Mouse (Mus musculus) neural tube, embryonic 11.5 days (tissue): ENCODE measurements around the gene Lck. TPM values are rescaled to one million over a fixed set of nuclear protein-coding genes. Genes with fewer than 3 reads are reported as not detected.

ENCODE experiments used
- ATAC-seq: fragments of 200-750 bp; cut with Nextera tagmentation; 2 replicates; pipeline ENCODE4 v1.8.0; 2017; ENCODE audit warnings: moderate number of reproducible peaks, mild to moderate bottlenecking, moderate TSS enrichment, moderate library complexity; ENCODE audit not compliant: insufficient read depth, low FRiP score, low TSS enrichment
- DNase-seq: peaks from one replicate; pipeline ENCODE4 v3.0.0-alpha.2; 2015; ENCODE audit warnings: low spot score
- H3K27ac ChIP-seq: fragments of 300-500 bp; sonication (generic); 2 replicates; pipeline ENCODE4 v1.5.1; 2014; ENCODE audit warnings: low read depth, mild to moderate bottlenecking, low read length
- H3K27me3 ChIP-seq: fragments of 300-500 bp; sonication (generic); 2 replicates; pipeline ENCODE4 v1.6.1; 2014; ENCODE audit warnings: mild to moderate bottlenecking, low read length, mixed read lengths; ENCODE audit not compliant: control insufficient read depth, insufficient read depth
- H3K36me3 ChIP-seq: fragments of 300-500 bp; sonication (generic); 2 replicates; pipeline ENCODE4 v1.6.1; 2014; ENCODE audit warnings: mild to moderate bottlenecking, low read length, moderate library complexity, mixed read lengths; ENCODE audit not compliant: control insufficient read depth, insufficient read depth
- H3K4me1 ChIP-seq: fragments of 300-500 bp; sonication (generic); 2 replicates; pipeline ENCODE4 v1.6.1; 2014; ENCODE audit warnings: low read length, mixed read lengths; ENCODE audit not compliant: control insufficient read depth, insufficient read depth
- H3K4me2 ChIP-seq: fragments of 300-500 bp; sonication (generic); 2 replicates; pipeline ENCODE4 v1.6.1; 2014; ENCODE audit warnings: low read depth, mild to moderate bottlenecking, moderate library complexity
- H3K4me3 ChIP-seq: fragments of 300-500 bp; sonication (generic); 2 replicates; pipeline ENCODE4 v1.5.1; 2014; ENCODE audit warnings: low read depth, low read length
- H3K9ac ChIP-seq: fragments of 300-500 bp; sonication (generic); 2 replicates; pipeline ENCODE4 v1.6.1; 2014; ENCODE audit warnings: mild to moderate bottlenecking, low read length
- H3K9me3 ChIP-seq: fragments of 300-500 bp; sonication (generic); 2 replicates; pipeline ENCODE4 v1.6.1; 2016; ENCODE audit warnings: low read length; ENCODE audit not compliant: control insufficient read depth
- WGBS: fragments of 180-500 bp; shearing (Covaris S2); extraction: QIAGEN DNeasy Blood & Tissue Kit; methylation state at CpG from one replicate; pipeline ENCODE4 v1.1.7; 2014; 5-methylcytosine and 5-hydroxymethylcytosine counted together
- polyA plus RNA-seq: library from polyadenylated mRNA; unstranded; fragments of >200 nt; fragmentation: Nextera tagmentation; extraction: Ambion mirVana; gene quantifications from 2 replicates; pipeline ENCODE4 v1.2.1, GENCODE M21; 2014

Gene Lck
- polyA plus RNA-seq, 1 experiment from 2014 or later: 7.0 TPM

DNA sequence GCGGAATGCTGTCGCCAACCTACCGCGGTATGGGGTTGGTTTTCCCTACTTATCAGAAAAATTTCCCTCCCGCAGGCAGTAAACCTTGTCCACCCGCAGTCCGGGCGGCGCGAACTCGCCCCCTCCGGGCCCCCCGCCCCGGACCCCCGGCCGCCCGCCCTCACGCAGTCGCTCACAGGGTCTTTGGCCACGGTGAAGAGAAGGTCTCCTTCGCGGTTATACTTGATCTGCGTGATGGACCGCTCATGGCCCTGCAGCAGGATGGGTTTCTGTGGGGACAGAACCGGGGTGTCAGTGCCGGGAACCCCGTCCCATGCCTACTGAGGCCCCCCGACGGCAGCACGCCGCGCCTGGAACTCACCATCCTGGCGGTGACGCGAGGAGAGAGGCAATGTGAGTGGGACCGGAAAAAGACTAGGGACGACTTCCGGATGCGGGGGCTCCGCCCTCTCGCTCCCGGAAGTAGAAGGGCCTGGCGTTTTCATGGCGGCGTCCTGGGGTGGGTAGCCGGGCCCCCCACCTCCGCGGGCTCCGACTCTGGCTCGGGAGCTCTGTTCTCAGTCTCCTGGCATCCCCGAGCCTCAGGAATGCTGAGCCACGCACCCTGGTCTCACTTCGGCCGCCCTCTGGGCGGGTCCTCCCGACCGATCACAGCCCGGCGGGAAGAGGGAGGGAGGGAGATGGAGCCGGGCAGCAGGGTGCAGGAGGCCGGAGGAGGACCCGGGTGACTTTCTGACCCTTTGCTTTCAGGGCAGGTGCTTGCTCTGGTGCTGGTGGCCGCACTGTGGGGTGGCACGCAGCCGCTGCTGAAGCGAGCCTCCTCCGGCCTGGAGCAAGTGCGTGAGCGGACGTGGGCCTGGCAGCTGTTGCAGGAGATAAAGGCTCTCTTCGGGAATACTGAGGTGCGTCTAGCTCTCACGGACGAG lies 27.1 kb upstream of the Lck start, which contains the start of the genes Eif3i and Tmem234:
TSS of gene Eif3i (minus strand) at position 416 of the 926 bp plus-strand sequence.
TSS of gene Tmem234 (plus strand) at position 436 of the 926 bp plus-strand sequence.
- Histone ChIP-seq H3K36me3 (peaks cover 3% of the 10 kb centered on the region; the same call in 1 of the 2 replicates), H3K9ac (peak within 1 kb of the TSS; percentile 88), H3K4me1 (peaks cover 19% of the 10 kb centered on the region), H3K9me3 (no peaks in the 10 kb centered on the region), H3K27ac (0 out of 2 replicates have a peak within 1 kb of the TSS, but pooled peaks have one; percentile 49), H3K4me2 (peak within 1 kb of the TSS; percentile 90), H3K27me3 (no peaks in the 10 kb centered on the region), H3K4me3 (peak within 1 kb of the TSS; percentile 92)
- ATAC-seq (peak; percentile 84), DNase-seq (peak; percentile 85)
- under 1% methylated on average over 71 of the region's 74 CpGs for WGBS

DNA sequence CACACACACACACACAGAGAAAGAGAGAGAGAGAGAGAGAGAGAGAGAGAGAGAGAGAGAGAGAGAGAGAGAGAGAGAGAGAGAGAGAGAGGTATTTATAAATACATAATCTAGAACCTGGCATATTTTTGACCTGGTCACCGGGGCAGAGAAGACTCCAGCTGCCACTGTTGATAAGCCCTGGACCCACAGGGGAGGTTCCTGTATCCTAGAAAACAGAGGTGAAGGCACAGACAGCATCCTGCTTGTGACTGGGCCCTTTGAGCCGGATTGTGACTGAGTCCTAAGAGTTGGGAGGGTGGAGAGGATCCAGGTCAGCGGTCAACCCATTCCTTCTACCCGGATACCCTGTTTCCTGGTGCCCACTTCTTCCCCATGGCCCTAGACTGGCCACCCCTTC lies 15.4 kb upstream of the Lck start:
- Histone ChIP-seq H3K9ac (no peak overlapping the region), H3K4me1 (no peaks in the 10 kb centered on the region), H3K4me3 (no peak overlapping the region), H3K36me3 (peaks cover 13% of the 10 kb centered on the region), H3K27ac (no peak overlapping the region), H3K27me3 (no peaks in the 10 kb centered on the region), H3K4me2 (no peak overlapping the region), H3K9me3 (no peaks in the 10 kb centered on the region)
- no peak for DNase-seq
- WGBS: 85% methylated on average over 4 of the region's 4 CpGs
- ATAC-seq: no peak

GRCm38 (mm10) chr4:129586943-129587342 lies 13.5 kb upstream of the Lck start:
- peaks cover 8% of the 10 kb centered on the region for H3K36me3 ChIP-seq
- ATAC-seq (no peak), DNase-seq (no peak)
- no peak overlapping the region for H3K27ac ChIP-seq
- H3K4me1 ChIP-seq: no peaks in the 10 kb centered on the region
- H3K4me2 ChIP-seq: no peak overlapping the region
- no peak overlapping the region for H3K9ac ChIP-seq
- H3K27me3 ChIP-seq: no peaks in the 10 kb centered on the region
- WGBS: 36% methylated on average over 1 of the region's 1 CpGs
- H3K9me3 ChIP-seq: no peaks in the 10 kb centered on the region
- no peak overlapping the region for H3K4me3 ChIP-seq

GRCm38 (mm10) chr4:129585773-129586172 lies 12.3 kb upstream of the Lck start:
- 75% methylated on average over 9 of the region's 9 CpGs for WGBS
- no peak overlapping the region for H3K27ac ChIP-seq

DNA sequence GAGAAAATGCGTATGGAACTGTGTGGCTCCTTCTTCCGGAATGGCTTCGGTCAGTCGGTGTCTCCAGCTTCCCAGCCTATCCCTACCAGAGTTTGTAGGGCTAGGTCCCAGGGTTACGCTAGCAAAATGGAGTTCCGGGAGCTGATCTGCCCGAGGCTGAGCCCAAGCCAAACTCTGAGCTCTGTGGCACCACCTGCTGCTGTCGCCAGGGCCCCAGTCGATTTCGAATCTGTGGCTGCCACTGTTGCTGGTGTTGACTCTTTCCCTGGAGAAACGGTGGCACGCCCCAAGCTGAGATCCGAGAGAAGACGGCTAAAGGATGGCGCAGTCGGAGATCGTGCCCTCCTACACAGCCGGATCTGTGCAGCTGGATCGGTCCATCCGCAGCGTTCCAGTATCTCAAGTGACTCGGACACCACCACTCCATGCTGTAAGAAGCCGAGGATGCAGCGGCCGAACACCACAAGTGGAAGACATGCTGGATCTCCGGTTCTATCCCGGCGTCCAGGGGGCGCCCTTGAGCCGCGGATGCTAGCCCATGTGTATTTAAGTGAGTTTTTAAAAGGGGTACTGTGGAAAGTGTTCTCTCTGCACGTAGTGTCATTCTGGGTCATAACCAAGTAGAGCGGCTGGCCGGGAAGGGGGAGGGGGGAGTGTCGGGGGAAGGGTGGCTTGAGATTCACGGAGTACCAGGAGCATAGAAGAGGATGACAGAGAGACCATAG lies 11.6 kb upstream of the Lck start:
- no peak for ATAC-seq
- H3K9me3 ChIP-seq: no peaks in the 10 kb centered on the region
- no peaks in the 10 kb centered on the region for H3K27me3 ChIP-seq
- H3K4me3 ChIP-seq: peak overlapping the region; percentile 30
- WGBS: 3% methylated on average over 36 of the region's 36 CpGs
- DNase-seq: peak; percentile 87
- H3K4me1 ChIP-seq: no peaks in the 10 kb centered on the region
- no peak overlapping the region for H3K27ac ChIP-seq
- H3K36me3 ChIP-seq: no peaks in the 10 kb centered on the region
- H3K4me2 ChIP-seq: peak overlapping the region; percentile 58
- H3K9ac ChIP-seq: peak overlapping the region; percentile 19

More at GRCm38 (mm10) chr4:129585773-129586172, 12.3 kb upstream of the Lck start:
- ATAC-seq: no peak
- H3K4me2 ChIP-seq: no peak overlapping the region; the same call in 1 of the 2 replicates
- no peak for DNase-seq
- H3K4me3 ChIP-seq: no peak overlapping the region
- no peak overlapping the region for H3K9ac ChIP-seq
- no peaks in the 10 kb centered on the region for H3K9me3 ChIP-seq
- no peaks in the 10 kb centered on the region for H3K27me3 ChIP-seq
- H3K4me1 ChIP-seq: no peaks in the 10 kb centered on the region
- H3K36me3 ChIP-seq: no peaks in the 10 kb centered on the region; the same call in none of the 2 replicates

DNA sequence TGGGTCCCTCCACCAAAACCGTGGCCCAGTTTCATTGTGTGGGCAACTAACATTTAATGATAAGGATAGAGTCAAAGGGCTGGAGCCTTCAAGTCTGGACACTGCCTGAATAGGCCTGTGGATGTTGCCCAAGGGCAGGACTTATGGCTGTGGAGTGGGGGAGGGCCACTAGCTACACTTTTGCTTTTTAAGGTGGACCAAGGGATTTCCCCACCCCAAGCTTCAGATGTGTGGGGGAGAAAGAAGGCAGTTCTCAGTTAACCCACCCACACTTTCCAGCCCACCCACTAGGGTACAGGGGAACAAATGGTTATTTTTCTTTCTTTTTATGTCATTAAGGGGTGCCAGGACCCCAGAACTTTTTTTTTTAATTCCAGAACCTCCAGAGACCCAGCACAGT lies 10.9 kb upstream of the Lck start:
- Histone ChIP-seq H3K9ac (no peak overlapping the region; the same call in 1 of the 2 replicates), H3K27me3 (no peaks in the 10 kb centered on the region), H3K27ac (no peak overlapping the region), H3K36me3 (no peaks in the 10 kb centered on the region), H3K4me2 (peak overlapping the region; percentile 58), H3K4me3 (0 out of 2 replicates have a peak overlapping the region, but pooled peaks have one; percentile 30), H3K4me1 (no peaks in the 10 kb centered on the region), H3K9me3 (no peaks in the 10 kb centered on the region)
- ATAC-seq (no peak), DNase-seq (no peak)
- 75% methylated on average over 1 of the region's 1 CpGs for WGBS

- Histone ChIP-seq H3K27me3 (no peaks in the 10 kb centered on the region), H3K9ac (no peak overlapping the region), H3K27ac (no peak overlapping the region), H3K4me2 (no peak overlapping the region), H3K36me3 (no peaks in the 10 kb centered on the region), H3K9me3 (no peaks in the 10 kb centered on the region), H3K4me3 (no peak overlapping the region), H3K4me1 (no peaks in the 10 kb centered on the region)
- WGBS: 93% methylated on average over 1 of the region's 1 CpGs
- DNase-seq (no peak), ATAC-seq (no peak)
Measured at GRCm38 (mm10) chr4:129582251-129582650, 8.8 kb upstream of the Lck start.

DNA sequence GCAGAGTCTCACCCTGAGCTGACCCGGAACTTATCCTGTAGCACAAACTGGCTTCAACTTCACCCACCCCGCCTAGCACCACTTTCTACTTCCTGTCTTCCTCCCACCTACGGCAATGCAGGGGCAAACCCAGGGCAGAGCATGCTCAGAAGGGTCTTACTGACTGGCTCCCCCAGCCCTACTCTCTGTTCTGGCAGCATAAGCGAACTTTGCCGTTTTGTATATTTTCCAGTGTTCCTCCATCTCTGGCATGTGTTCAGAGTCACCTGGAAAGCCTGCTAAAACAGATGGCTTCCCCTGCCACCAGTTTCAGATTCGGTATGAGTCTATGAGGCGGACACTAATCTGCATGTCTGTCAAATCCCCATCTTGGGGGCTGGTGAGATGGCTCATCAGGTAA lies 6.9 kb upstream of the Lck start:
- Histone ChIP-seq H3K4me3 (no peak overlapping the region), H3K9ac (no peak overlapping the region), H3K27ac (no peak overlapping the region), H3K9me3 (no peaks in the 10 kb centered on the region), H3K4me1 (no peaks in the 10 kb centered on the region), H3K36me3 (no peaks in the 10 kb centered on the region), H3K4me2 (no peak overlapping the region), H3K27me3 (no peaks in the 10 kb centered on the region)
- no peak for DNase-seq
- no peak for ATAC-seq
- 72% methylated on average over 7 of the region's 7 CpGs for WGBS
